Mouse (Mus musculus): ENCODE data around the gene Eif1b.

- TF ChIP-seq CTCF (IDR thresholded peaks at IDR 0.05; ENCODE audit: low read depth, low read length): no peak
- no peak for TF ChIP-seq POLR2A (IDR thresholded peaks at IDR 0.05; ENCODE audit: borderline replicate concordance, low read depth, low read length)
These were observed 50.2 kb downstream of the Eif1b start for GRCm38 (mm10) chr9:120542241-120542640.

All from bone marrow macrophage, adult 2 months (primary cell).